Mouse (Mus musculus) MEL (cell line): ENCODE results near the gene Vgf. TPM values are rescaled to one million over a fixed set of nuclear protein-coding genes. Genes with fewer than 3 reads are reported as not detected.

Experiments
- DNase-seq: peaks from one replicate; pipeline ENCODE4 v3.0.0; 2011; ENCODE audit warnings: low read depth, low spot score
- H3K27ac ChIP-seq: 2 replicates; pipeline ENCODE4 v1.5.1; 2012; ENCODE audit warnings: low read depth, mild to moderate bottlenecking, control low read depth, low read length, moderate library complexity; ENCODE audit not compliant: control insufficient read depth
- H3K27me3 ChIP-seq, 2 experiments: fragments of 150-350 bp in 1 of 2; sonication (generic) in 1 of 2; 2 replicates each; pipeline ENCODE4 v1.6.1; 2012; ENCODE audit warnings: low read length in 2 of 2, mild to moderate bottlenecking in 2 of 2, improper control_type of control experiment in 1 of 2, moderate library complexity in 1 of 2; ENCODE audit not compliant: insufficient read depth in 2 of 2, control insufficient read depth in 1 of 2
- H3K36me3 ChIP-seq, 2 experiments: 2 replicates each; pipeline ENCODE4 v1.6.1; 2012 to 2014; ENCODE audit warnings: low read length in 2 of 2, improper control_type of control experiment in 1 of 2, inconsistent platforms in 1 of 2, mild to moderate bottlenecking in 1 of 2; ENCODE audit not compliant: insufficient read depth in 2 of 2, control insufficient read depth in 1 of 2
- H3K4me1 ChIP-seq, 2 experiments: fragments of 150-350 bp in 1 of 2; sonication (generic) in 1 of 2; 2 replicates each; pipeline ENCODE4 v1.6.1; 2012; ENCODE audit warnings: low read length in 2 of 2, improper control_type of control experiment in 1 of 2, mild to moderate bottlenecking in 1 of 2; ENCODE audit not compliant: insufficient read depth in 2 of 2, control insufficient read depth in 1 of 2
- H3K4me3 ChIP-seq, 2 experiments: fragments of 150-350 bp in 1 of 2; sonication (generic) in 1 of 2; 2 replicates each; pipeline ENCODE4 v1.5.1; 2012; ENCODE audit warnings: low read depth in 2 of 2, low read length in 2 of 2, mild to moderate bottlenecking in 2 of 2, moderate library complexity in 2 of 2, control low read depth in 1 of 2, improper control_type of control experiment in 1 of 2; ENCODE audit not compliant: control insufficient read depth in 1 of 2, insufficient read depth in 1 of 2
- H3K79me2 ChIP-seq: 2 replicates; pipeline ENCODE4 v1.6.1; 2012; ENCODE audit warnings: mild to moderate bottlenecking, low read length, moderate library complexity; ENCODE audit not compliant: control insufficient read depth, poor library complexity, insufficient read depth
- H3K9ac ChIP-seq: 2 replicates; pipeline ENCODE4 v1.6.1; 2012; ENCODE audit warnings: low read depth, mild to moderate bottlenecking, control low read depth, low read length, moderate library complexity; ENCODE audit not compliant: control insufficient read depth, poor library complexity, severe bottlenecking
- H3K9me3 ChIP-seq: fragments of 150-350 bp; sonication (generic); replicated peaks from 2 replicates; pipeline ENCODE4 v1.6.1; 2012; ENCODE audit warnings: mild to moderate bottlenecking, low read length, improper control_type of control experiment, moderate library complexity; ENCODE audit not compliant: insufficient read depth
- BHLHE40 ChIP-seq: IDR thresholded peaks from 2 replicates; pipeline ENCODE4 v1.6.1; 2012; ENCODE audit warnings: low read depth, mild to moderate bottlenecking, inconsistent platforms, low read length, improper control_type of control experiment, borderline replicate concordance
- CHD1 ChIP-seq: IDR thresholded peaks from 2 replicates; pipeline ENCODE4 v1.6.1; 2012; ENCODE audit warnings: low read depth, mild to moderate bottlenecking, inconsistent platforms, low read length, improper control_type of control experiment
- CTCF ChIP-seq, 3 experiments: IDR thresholded peaks in 2 of 3; conservative IDR thresholded peaks in 1 of 3; 2 replicates each; pipeline ENCODE4 v1.5.1; 2011 to 2012; ENCODE audit warnings: low read length in 3 of 3, low read depth in 2 of 3, mild to moderate bottlenecking in 2 of 3, improper control_type of control experiment in 1 of 3, inconsistent platforms in 1 of 3, mixed read lengths in 1 of 3, moderate library complexity in 1 of 3; ENCODE audit not compliant: control insufficient read depth in 1 of 3, insufficient read depth in 1 of 3, poor library complexity in 1 of 3, severe bottlenecking in 1 of 3
- E2F4 ChIP-seq: IDR thresholded peaks from 2 replicates; pipeline ENCODE4 v1.6.1; 2011; ENCODE audit warnings: low read depth, low read length, improper control_type of control experiment, borderline replicate concordance
- EP300 ChIP-seq, 2 experiments: IDR thresholded peaks; 2 replicates each; pipeline ENCODE4 v1.6.1; 2011; ENCODE audit warnings: improper control_type of control experiment in 2 of 2, low read length in 2 of 2, low read depth in 1 of 2, mild to moderate bottlenecking in 1 of 2
- GABPA ChIP-seq: IDR thresholded peaks from 2 replicates; pipeline ENCODE4 v1.6.1; 2012; ENCODE audit warnings: low read depth, mild to moderate bottlenecking, inconsistent platforms, low read length, improper control_type of control experiment, moderate library complexity
- HCFC1 ChIP-seq: IDR thresholded peaks from 2 replicates; pipeline ENCODE4 v1.6.1; 2012; ENCODE audit warnings: low read depth, mild to moderate bottlenecking, inconsistent platforms, low read length, improper control_type of control experiment, moderate library complexity
- JUND ChIP-seq: IDR thresholded peaks from 2 replicates; pipeline ENCODE4 v1.6.1; 2011; ENCODE audit warnings: low read depth, mild to moderate bottlenecking, improper control_type of control experiment, low read length
- KAT2A ChIP-seq: conservative IDR thresholded peaks from 2 replicates; pipeline ENCODE4 v1.6.1; 2012; ENCODE audit warnings: low read depth, low read length, improper control_type of control experiment, inconsistent platforms
- MAFK ChIP-seq: IDR thresholded peaks from 2 replicates; pipeline ENCODE4 v1.6.1; 2011; ENCODE audit warnings: low read depth, mild to moderate bottlenecking, low read length, improper control_type of control experiment, borderline replicate concordance
- NELFE ChIP-seq: IDR thresholded peaks from 2 replicates; pipeline ENCODE4 v1.6.1; 2011; ENCODE audit warnings: low read depth, low read length, improper control_type of control experiment
- POLR2A ChIP-seq, 2 experiments: IDR thresholded peaks; 2 replicates each; pipeline ENCODE4 v1.6.1; 2011 to 2012; ENCODE audit warnings: low read length in 2 of 2, mild to moderate bottlenecking in 2 of 2, control low read depth in 1 of 2, improper control_type of control experiment in 1 of 2, low read depth in 1 of 2, moderate library complexity in 1 of 2; ENCODE audit not compliant: control insufficient read depth in 1 of 2, insufficient read depth in 1 of 2, poor library complexity in 1 of 2
- POLR2AphosphoS5 ChIP-seq: IDR thresholded peaks from 2 replicates; pipeline ENCODE4 v1.6.1; 2012; ENCODE audit warnings: low read depth, borderline replicate concordance, mild to moderate bottlenecking, inconsistent platforms, low read length, moderate library complexity, mixed read lengths
- RAD21 ChIP-seq: IDR thresholded peaks from 2 replicates; pipeline ENCODE4 v1.6.1; 2011; ENCODE audit warnings: mild to moderate bottlenecking, low read depth, low read length, improper control_type of control experiment
- RCOR1 ChIP-seq: IDR thresholded peaks from 2 replicates; pipeline ENCODE4 v1.6.1; 2012; ENCODE audit warnings: low read depth, mild to moderate bottlenecking, inconsistent platforms, low read length, improper control_type of control experiment
- SIN3A ChIP-seq: IDR thresholded peaks from 2 replicates; pipeline ENCODE4 v1.6.1; 2012; ENCODE audit warnings: low read length, improper control_type of control experiment, inconsistent platforms
- SMC3 ChIP-seq: IDR thresholded peaks from 2 replicates; pipeline ENCODE4 v1.6.1; 2011; ENCODE audit warnings: low read depth, low read length, improper control_type of control experiment
- TAL1 ChIP-seq: IDR thresholded peaks from 2 replicates; pipeline ENCODE4 v1.6.1; 2012; ENCODE audit warnings: mild to moderate bottlenecking, inconsistent platforms, low read length, moderate library complexity, mixed read lengths
- TCF12 ChIP-seq: IDR thresholded peaks from 2 replicates; pipeline ENCODE4 v1.6.1; 2014; ENCODE audit warnings: low read depth, mild to moderate bottlenecking, inconsistent platforms, low read length, improper control_type of control experiment, moderate library complexity
- UBTF ChIP-seq: IDR thresholded peaks from 2 replicates; pipeline ENCODE4 v1.6.1; 2012; ENCODE audit warnings: low read depth, mild to moderate bottlenecking, inconsistent platforms, low read length, improper control_type of control experiment, moderate library complexity, borderline replicate concordance; ENCODE audit not compliant: insufficient read depth
- USF1 ChIP-seq: IDR thresholded peaks from 2 replicates; pipeline ENCODE4 v1.6.1; 2014; ENCODE audit warnings: low read depth, mild to moderate bottlenecking, inconsistent platforms, low read length, improper control_type of control experiment, moderate library complexity
- USF2 ChIP-seq, 2 experiments: IDR thresholded peaks; 2 replicates each; pipeline ENCODE4 v1.6.1; 2011 to 2012; ENCODE audit warnings: improper control_type of control experiment in 2 of 2, low read length in 2 of 2, borderline replicate concordance in 1 of 2, inconsistent platforms in 1 of 2, low read depth in 1 of 2, mild to moderate bottlenecking in 1 of 2; ENCODE audit not compliant: insufficient read depth in 1 of 2
- ZC3H11A ChIP-seq: IDR thresholded peaks from 2 replicates; pipeline ENCODE4 v1.6.1; 2012; ENCODE audit warnings: low read depth, mild to moderate bottlenecking, inconsistent platforms, low read length, improper control_type of control experiment
- ZNF384 ChIP-seq: IDR thresholded peaks from 2 replicates; pipeline ENCODE4 v1.6.1; 2012; ENCODE audit warnings: low read depth, mild to moderate bottlenecking, inconsistent platforms, low read length, improper control_type of control experiment
- polyA plus RNA-seq, 2 experiments: library from polyadenylated mRNA; stranded (reverse) in 1 of 2; unstranded in 1 of 2; fragments of >175 nt in 1 of 2; fragments of >200 nt in 1 of 2; gene quantifications; 2 replicates each; pipeline versions ENCODE4 v1.2.1 to v1.2.4; 2012; ENCODE audit warnings: low replicate concordance in 2 of 2, low read depth in 1 of 2; ENCODE audit not compliant: insufficient read length in 2 of 2, insufficient read depth in 1 of 2, missing spikeins in 1 of 2
- total RNA-seq: library from RNA; depleted of rRNA; stranded (reverse); fragments of 300-350 nt; gene quantifications from 2 replicates; pipeline ENCODE4 v1.2.3, GENCODE M21; 2012

Vgf gene
- total and polyA plus RNA-seq, 3 experiments, result 0.42 to 1.4 TPM; not detected in 1

- peaks cover 3 to 13% of the 10 kb centered on the region in 2 experiments; a peak in 2 of 4 replicates for H3K4me1 ChIP-seq
- H3K27me3 ChIP-seq, result peaks cover 0 to 3% of the 10 kb centered on the region in 2 experiments; a peak in 2 of 4 replicates
- no peak for TF ChIP-seq RAD21
- no peak for TF ChIP-seq HCFC1
- TF ChIP-seq JUND, result no peak
- TF ChIP-seq SMC3, result no peak
- TF ChIP-seq NELFE, result no peak
- no peak for TF ChIP-seq GABPA
- TF ChIP-seq BHLHE40, result no peak
- TF ChIP-seq E2F4, result no peak
- TF ChIP-seq POLR2AphosphoS5, result no peak
- TF ChIP-seq USF2 (IDR thresholded peaks at IDR 0.05; ENCODE audit: borderline replicate concordance in 1 of 2, insufficient read depth in 1 of 2, low read depth in 1 of 2, low read length in 2 of 2), result no peak
- no peak for TF ChIP-seq ZC3H11A
- no peak for TF ChIP-seq RCOR1
- no peak for TF ChIP-seq TCF12
- no peak for TF ChIP-seq SIN3A
- TF ChIP-seq POLR2A (IDR thresholded peaks at IDR 0.05; ENCODE audit: control insufficient read depth in 1 of 2, insufficient read depth in 1 of 2, low read depth in 1 of 2, low read length in 2 of 2, poor library complexity in 1 of 2), result no peak
- no peak for TF ChIP-seq UBTF
- TF ChIP-seq CHD1, result no peak
- no peak for TF ChIP-seq USF1
- no peak for TF ChIP-seq ZNF384
- no peak for TF ChIP-seq CTCF (IDR thresholded peaks at IDR 0.05 in 2 of 3, conservative IDR thresholded peaks at IDR 0.05 in 1 of 3; ENCODE audit: control insufficient read depth in 1 of 3, insufficient read depth in 1 of 3, low read depth in 2 of 3, low read length in 3 of 3, poor library complexity in 1 of 3, severe bottlenecking in 1 of 3)
- H3K79me2 ChIP-seq, result no peaks in the 10 kb centered on the region; the same call in 1 of the 2 replicates
- H3K36me3 ChIP-seq, result peaks cover 0 to 6% of the 10 kb centered on the region in 2 experiments; a peak in 2 of 4 replicates
- no peak overlapping the region for H3K27ac ChIP-seq
- no peaks in the 10 kb centered on the region for H3K9me3 ChIP-seq
- DNase-seq, result no peak
- no peak overlapping the region for H3K4me3 ChIP-seq
- no peak overlapping the region for H3K9ac ChIP-seq
Observed at GRCm38 (mm10) chr5:137028561-137029272, 2.5 kb downstream of the Vgf start.

- no peaks in the 10 kb centered on the region; the same call in 1 of the 2 replicates for H3K79me2 ChIP-seq
- peaks cover 3 to 13% of the 10 kb centered on the region in 2 experiments; a peak in 2 of 4 replicates for H3K4me1 ChIP-seq
- H3K9ac ChIP-seq, result peak overlapping the region; percentile 5
- peak overlapping the region in 1 of 2 experiments; percentile 46; a peak in 1 of 4 replicates for H3K4me3 ChIP-seq
- no peaks in the 10 kb centered on the region for H3K9me3 ChIP-seq
- no peak for DNase-seq
- TF ChIP-seq KAT2A (no peak), BHLHE40 (no peak), MAFK (no peak), HCFC1 (no peak), SMC3 (no peak), JUND (no peak), ZNF384 (no peak), EP300 (IDR thresholded peaks at IDR 0.05; ENCODE audit: low read depth in 1 of 2, low read length in 2 of 2) (no peak), POLR2A (IDR thresholded peaks at IDR 0.05; ENCODE audit: control insufficient read depth in 1 of 2, insufficient read depth in 1 of 2, low read depth in 1 of 2, low read length in 2 of 2, poor library complexity in 1 of 2) (no peak), TAL1 (no peak), CHD1 (no peak)
- H3K36me3 ChIP-seq, result peaks cover 0 to 6% of the 10 kb centered on the region in 2 experiments; a peak in 2 of 4 replicates
- H3K27me3 ChIP-seq, result peaks cover 0 to 3% of the 10 kb centered on the region in 2 experiments; a peak in 2 of 4 replicates
- H3K27ac ChIP-seq, result no peak overlapping the region
Observed at GRCm38 (mm10) chr5:137029273-137029585, 3.0 kb downstream of the Vgf start.
